Mouse (Mus musculus) small intestine, adult 2 months (tissue): ENCODE data around the gene Irf7. TPM values are rescaled to one million over a fixed set of nuclear protein-coding genes. Genes with fewer than 3 reads are reported as not detected.

Source experiments
- H3K27ac ChIP-seq: fragments of 200-500 bp; 2 replicates; pipeline ENCODE4 v1.5.1; 2012; ENCODE audit warnings: low read depth, low read length, control low read depth, inconsistent platforms; ENCODE audit not compliant: insufficient read depth
- H3K27me3 ChIP-seq: fragments of 200-500 bp; 2 replicates; pipeline ENCODE4 v1.6.1; 2012; ENCODE audit warnings: mild to moderate bottlenecking, moderate library complexity, low read length, inconsistent platforms; ENCODE audit not compliant: control insufficient read depth, insufficient read depth
- H3K36me3 ChIP-seq: fragments of 200-500 bp; 2 replicates; pipeline ENCODE4 v1.6.1; 2012; ENCODE audit warnings: mild to moderate bottlenecking, low read length, control low read depth, inconsistent platforms; ENCODE audit not compliant: control insufficient read depth, insufficient read depth
- H3K4me1 ChIP-seq: fragments of 200-500 bp; 2 replicates; pipeline ENCODE4 v1.6.1; 2012; ENCODE audit warnings: low read length, inconsistent platforms, mixed read lengths; ENCODE audit not compliant: control insufficient read depth, insufficient read depth, insufficient read length
- H3K4me3 ChIP-seq: fragments of 200-500 bp; 2 replicates; pipeline ENCODE4 v1.5.1; 2012; ENCODE audit warnings: low read depth, mild to moderate bottlenecking, control low read depth, inconsistent platforms, low read length, moderate library complexity
- CTCF ChIP-seq: fragments of 200-500 bp; IDR thresholded peaks from 2 replicates; pipeline ENCODE4 v1.5.1; 2012; ENCODE audit warnings: low read depth, mild to moderate bottlenecking, control low read depth, inconsistent platforms, low read length, moderate library complexity, mixed read lengths; ENCODE audit not compliant: insufficient replicate concordance, insufficient read length; ENCODE audit errors: extremely low read depth
- POLR2A ChIP-seq: fragments of 200-500 bp; IDR thresholded peaks from 2 replicates; pipeline ENCODE4 v1.6.1; 2012; ENCODE audit warnings: low read depth, mild to moderate bottlenecking, control low read depth, inconsistent platforms, low read length, moderate library complexity
- WGBS: fragments of 180-500 bp; shearing (Covaris S2); methylation state at CpG from one replicate; pipeline ENCODE4 v1.1.7; 2018; 5-methylcytosine and 5-hydroxymethylcytosine counted together
- polyA plus RNA-seq: library from polyadenylated mRNA; depleted of rRNA; stranded (reverse); fragments of >200 nt; gene quantifications from 2 replicates; pipeline ENCODE4 v1.2.3, GENCODE M21; 2012; rRNA removed

The Irf7 gene
- 91.6 and 484 TPM in 2 replicates for polyA plus RNA-seq

GRCm38 (mm10) chr7:141265739-141266561 is at the start of gene Irf7:
Gene Irf7 (minus strand): TSS chr7:141266481.
- peak within 1 kb of the TSS; percentile 77 for H3K4me3 ChIP-seq
- peaks cover 24% of the 10 kb centered on the region for H3K4me1 ChIP-seq
- 2% methylated on average over 25 of the region's 25 CpGs for WGBS
- H3K27ac ChIP-seq: peak within 1 kb of the TSS; percentile 97
- no peaks in the 10 kb centered on the region for H3K27me3 ChIP-seq
- no peak for TF ChIP-seq CTCF
- TF ChIP-seq POLR2A: peak; percentile 99
- H3K36me3 ChIP-seq: peaks cover 53% of the 10 kb centered on the region

GRCm38 (mm10) chr7:141315974-141316373 is 49.7 kb upstream of the Irf7 start:
- no peak overlapping the region for H3K4me3 ChIP-seq
- TF ChIP-seq POLR2A: no peak
- TF ChIP-seq CTCF: peak; percentile 62; the same call in 1 of the 2 replicates
- 63% methylated on average over 5 of the region's 5 CpGs for WGBS
- no peaks in the 10 kb centered on the region; the same call in 1 of the 2 replicates for H3K4me1 ChIP-seq
- H3K27ac ChIP-seq: no peak overlapping the region; the same call in 1 of the 2 replicates
- H3K36me3 ChIP-seq: peaks cover 52% of the 10 kb centered on the region
- H3K27me3 ChIP-seq: no peaks in the 10 kb centered on the region

GRCm38 (mm10) chr7:141315076-141315475 is 48.8 kb upstream of the Irf7 start:
- TF ChIP-seq POLR2A: no peak
- TF ChIP-seq CTCF: no peak
- WGBS: 83% methylated on average over 8 of the region's 8 CpGs
- H3K27ac ChIP-seq: no peak overlapping the region
- no peaks in the 10 kb centered on the region for H3K27me3 ChIP-seq
- peaks cover 51% of the 10 kb centered on the region for H3K36me3 ChIP-seq
- H3K4me3 ChIP-seq: no peak overlapping the region
- H3K4me1 ChIP-seq: no peaks in the 10 kb centered on the region; the same call in 1 of the 2 replicates

GRCm38 (mm10) chr7:141314416-141314815 is 48.1 kb upstream of the Irf7 start:
- H3K27me3 ChIP-seq: no peaks in the 10 kb centered on the region
- WGBS: 83% methylated on average over 2 of the region's 2 CpGs
- H3K27ac ChIP-seq: no peak overlapping the region
- H3K4me1 ChIP-seq: no peaks in the 10 kb centered on the region; the same call in 1 of the 2 replicates
- no peak overlapping the region for H3K4me3 ChIP-seq
- TF ChIP-seq POLR2A (no peak), CTCF (no peak)
- peaks cover 53% of the 10 kb centered on the region for H3K36me3 ChIP-seq

GRCm38 (mm10) chr7:141304537-141304936 is 38.3 kb upstream of the Irf7 start:
- Histone ChIP-seq H3K27ac (no peak overlapping the region), H3K27me3 (no peaks in the 10 kb centered on the region), H3K36me3 (peaks cover 53% of the 10 kb centered on the region), H3K4me1 (no peaks in the 10 kb centered on the region; the same call in 1 of the 2 replicates), H3K4me3 (no peak overlapping the region)
- TF ChIP-seq CTCF: no peak
- no peak for TF ChIP-seq POLR2A
- WGBS: 53% methylated on average over 4 of the region's 4 CpGs

GRCm38 (mm10) chr7:141302702-141303268 is 36.5 kb upstream of the Irf7 start:
- TF ChIP-seq CTCF: no peak
- TF ChIP-seq POLR2A: no peak
- 0 out of 2 replicates have a peak overlapping the region, but pooled peaks have one; percentile 27 for H3K27ac ChIP-seq
- no peaks in the 10 kb centered on the region; the same call in 1 of the 2 replicates for H3K4me1 ChIP-seq
- H3K4me3 ChIP-seq: no peak overlapping the region
- peaks cover 41% of the 10 kb centered on the region for H3K36me3 ChIP-seq
- 77% methylated on average over 1 of the region's 1 CpGs for WGBS
- H3K27me3 ChIP-seq: no peaks in the 10 kb centered on the region

- Histone ChIP-seq H3K27ac (no peak overlapping the region), H3K4me3 (no peak overlapping the region), H3K36me3 (peaks cover 31% of the 10 kb centered on the region), H3K27me3 (no peaks in the 10 kb centered on the region), H3K4me1 (no peaks in the 10 kb centered on the region; the same call in 1 of the 2 replicates)
- TF ChIP-seq CTCF: no peak
- TF ChIP-seq POLR2A: no peak
- WGBS: 95% methylated on average over 9 of the region's 9 CpGs
These were observed 35.1 kb upstream of the Irf7 start for GRCm38 (mm10) chr7:141301386-141301785.
